Mouse (Mus musculus): ENCODE results near the gene Arap1.

Arap1 gene

GRCm38 (mm10) chr7:101449855-101450254, 102.0 kb downstream of the Arap1 start:
- no peak for DNase-seq (ENCODE audit: low spot score)

- DNase-seq (ENCODE audit: low spot score) = peak; percentile 94
Observed at GRCm38 (mm10) chr7:101450422-101451401, 102.8 kb downstream of the Arap1 start.

DNA sequence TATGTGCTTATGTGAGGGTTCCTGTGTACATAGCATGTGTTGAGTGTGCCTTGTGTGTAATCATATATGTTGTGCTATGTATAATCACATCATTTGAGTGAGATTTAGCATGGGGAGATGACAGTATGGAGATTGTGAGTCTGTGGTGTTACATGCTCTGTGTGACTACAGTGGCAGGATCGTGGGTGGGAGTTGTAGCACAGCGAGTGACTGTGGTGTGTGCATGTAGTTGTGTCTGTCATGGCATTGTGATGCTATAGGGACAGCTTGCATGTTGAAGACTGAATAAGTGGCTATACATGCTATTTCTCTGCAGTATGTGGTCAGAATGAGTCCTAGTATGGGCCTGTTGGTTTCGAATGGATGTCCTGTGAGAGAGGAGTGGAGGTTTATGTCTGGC, 104.8 kb downstream of the Arap1 start:
- no peak for DNase-seq (ENCODE audit: low spot score)

DNA sequence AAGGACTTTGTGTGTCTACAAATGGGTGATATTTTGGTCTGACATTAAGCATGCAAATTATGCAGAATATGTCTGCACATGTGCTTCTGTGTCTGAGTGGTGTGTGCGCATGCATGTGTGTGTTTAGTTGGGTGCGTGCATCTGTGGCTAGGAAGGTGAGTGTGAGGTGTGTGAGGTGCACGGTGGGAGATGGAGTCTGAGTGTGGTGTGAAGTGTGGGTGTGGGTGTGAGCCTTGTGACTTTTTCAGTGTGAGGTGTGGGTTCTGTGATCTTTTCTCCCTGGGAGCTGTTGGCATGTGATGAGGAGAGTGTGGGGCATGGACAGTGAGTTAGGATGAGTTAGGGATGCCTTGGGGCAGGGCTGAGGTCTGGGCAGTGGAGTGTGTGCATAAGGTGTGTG, 105.4 kb downstream of the Arap1 start:
- no peak for DNase-seq (ENCODE audit: low spot score)

DNA sequence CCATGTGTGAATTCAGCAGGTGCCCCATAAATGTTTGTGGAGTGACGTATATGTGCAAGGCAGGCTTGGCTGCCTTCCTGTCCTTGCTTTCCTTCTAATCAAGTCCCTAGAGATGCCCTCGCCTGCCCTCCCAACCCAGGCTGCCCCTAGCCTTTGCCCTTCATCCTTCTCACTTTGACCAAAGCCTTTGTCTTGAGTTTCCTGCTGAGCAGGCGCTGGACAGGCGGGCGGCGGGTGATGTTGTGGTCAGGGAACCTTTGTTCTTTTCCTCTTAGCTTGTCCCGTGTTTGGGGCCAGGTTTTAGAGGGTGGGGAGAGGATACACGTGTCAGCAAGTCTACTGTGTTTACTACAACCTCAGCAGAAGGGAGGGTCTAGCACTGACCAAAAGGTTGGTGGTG, 105.9 kb downstream of the Arap1 start:
- no peak for DNase-seq (ENCODE audit: low spot score)

DNA sequence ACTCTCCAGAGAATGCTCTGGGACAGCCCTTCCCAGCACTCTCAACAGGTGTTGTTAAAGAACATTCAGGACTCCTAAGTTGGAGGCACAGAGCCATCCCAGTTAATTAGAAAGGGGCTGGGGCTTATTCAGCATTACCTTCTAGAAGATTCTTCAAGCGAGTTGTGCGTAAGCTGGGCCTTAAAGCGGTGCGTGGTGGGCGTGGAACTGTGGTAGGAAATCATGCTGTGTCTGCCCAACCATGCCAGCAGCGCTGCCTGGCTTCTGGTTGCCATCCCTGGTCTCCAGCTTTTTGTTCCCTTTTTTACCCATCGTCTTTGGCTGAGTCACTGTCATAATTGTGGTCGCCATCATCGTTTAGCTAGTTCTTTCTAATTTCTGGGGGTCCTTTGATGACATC, 106.6 kb downstream of the Arap1 start:
- no peak for DNase-seq (ENCODE audit: low spot score)

GRCm38 (mm10) chr7:101455141-101455540, 107.3 kb downstream of the Arap1 start:
- no peak for DNase-seq (ENCODE audit: low spot score)

- no peak for DNase-seq (ENCODE audit: low spot score)
Observed at GRCm38 (mm10) chr7:101456318-101456717, 108.5 kb downstream of the Arap1 start.

GRCm38 (mm10) chr7:101456789-101457188, 108.9 kb downstream of the Arap1 start:
- no peak for DNase-seq (ENCODE audit: low spot score)

DNA sequence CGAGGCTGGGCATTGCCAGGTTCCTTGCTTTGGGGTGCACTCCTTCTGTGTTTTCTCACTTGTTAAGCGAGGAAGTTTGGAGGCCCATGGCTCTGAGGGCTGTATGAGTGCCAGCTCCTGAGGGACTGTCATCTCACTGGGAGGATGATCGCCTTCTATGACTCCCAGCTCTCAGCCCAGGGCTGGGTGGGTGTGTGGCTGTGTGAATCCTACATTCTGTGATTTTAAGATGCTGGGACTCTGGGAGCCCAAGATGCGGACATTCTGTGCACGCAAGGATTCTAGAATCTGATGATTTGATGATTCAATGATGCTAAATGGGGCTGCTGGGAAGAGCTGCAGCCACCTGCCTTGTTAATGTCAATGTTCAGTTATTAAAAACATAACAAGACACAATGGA, 109.4 kb downstream of the Arap1 start:
- DNase-seq (ENCODE audit: low spot score) = no peak

GRCm38 (mm10) chr7:101457801-101458200, 109.9 kb downstream of the Arap1 start:
- no peak for DNase-seq (ENCODE audit: low spot score)

- DNase-seq (ENCODE audit: low spot score) = no peak
Observed at GRCm38 (mm10) chr7:101458278-101458781, 110.5 kb downstream of the Arap1 start.

GRCm38 (mm10) chr7:101459305-101459813, 111.5 kb downstream of the Arap1 start:
- DNase-seq (ENCODE audit: low spot score) = no peak

DNA sequence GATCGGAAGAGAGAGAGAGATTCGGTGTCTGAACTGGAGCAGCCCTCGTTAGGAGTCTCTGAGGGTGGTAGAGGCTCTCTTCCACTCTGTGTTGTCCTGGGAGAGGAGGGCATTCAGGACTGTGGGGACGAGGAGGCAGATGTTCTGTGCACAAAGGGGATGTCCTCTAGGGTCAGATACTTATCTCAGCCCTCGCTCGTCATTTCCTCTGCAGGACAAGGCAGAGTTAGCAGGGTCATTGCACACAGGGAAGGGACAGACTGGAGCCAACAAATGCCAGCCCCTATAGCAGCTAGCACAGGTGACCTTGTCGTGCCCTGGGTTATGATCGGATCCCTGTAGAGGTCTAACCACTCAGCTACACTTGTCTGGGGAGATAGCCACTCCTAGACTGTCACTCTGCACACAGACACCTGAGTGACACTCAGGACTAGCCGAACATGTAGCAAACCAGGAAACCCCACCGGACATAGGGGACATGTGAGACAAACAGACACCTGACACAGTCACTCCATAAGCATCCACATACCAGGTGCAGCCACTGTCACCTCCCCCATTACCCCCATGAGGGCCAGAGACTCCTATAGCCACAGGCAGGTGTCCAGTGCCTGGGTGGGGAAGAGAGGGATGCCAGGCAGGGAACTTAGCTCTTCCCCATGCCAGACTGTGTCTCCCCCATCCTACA, 112.2 kb downstream of the Arap1 start:
- no peak for DNase-seq (ENCODE audit: low spot score)

DNA sequence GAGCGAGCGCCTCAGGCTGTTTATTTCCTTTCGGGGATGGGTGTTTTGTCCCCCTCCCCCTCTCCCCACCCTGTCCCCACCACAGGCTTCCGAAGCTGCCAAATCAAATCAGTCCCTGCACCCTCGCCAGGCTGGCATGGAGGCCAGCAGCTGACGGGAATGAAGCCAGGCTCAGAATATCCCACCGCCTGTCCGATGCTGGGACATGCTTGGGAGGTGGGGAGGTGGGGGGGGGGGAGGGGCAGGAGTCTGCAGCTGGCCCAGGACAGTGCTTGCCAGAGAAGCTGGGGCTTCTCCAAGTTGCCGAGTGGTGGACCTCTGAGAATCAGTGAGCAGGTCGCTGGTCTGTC, 112.7 kb downstream of the Arap1 start:
- no peak for DNase-seq (ENCODE audit: low spot score)

- no peak for DNase-seq (ENCODE audit: low spot score)
Observed at GRCm38 (mm10) chr7:101461571-101461970, 113.7 kb downstream of the Arap1 start.
